Mouse (Mus musculus) erythroblast, embryonic 14.5 days (primary cell): ENCODE results near the gene Tbl1x.
"Not testable (repeated sequence)": the region's sequence is repeated elsewhere in the genome, so short reads cannot be mapped to it uniquely, and the experiment has no call there.

ENCODE experiments used
- GATA1 ChIP-seq: IDR thresholded peaks from 2 replicates; pipeline ENCODE4 v1.6.1; 2012; ENCODE audit warnings: low read length, inconsistent platforms, mixed read lengths
- TAL1 ChIP-seq: IDR thresholded peaks from 3 replicates; pipeline ENCODE4 v1.6.1; 2012; ENCODE audit warnings: low read length, inconsistent platforms, mixed read lengths

DNA sequence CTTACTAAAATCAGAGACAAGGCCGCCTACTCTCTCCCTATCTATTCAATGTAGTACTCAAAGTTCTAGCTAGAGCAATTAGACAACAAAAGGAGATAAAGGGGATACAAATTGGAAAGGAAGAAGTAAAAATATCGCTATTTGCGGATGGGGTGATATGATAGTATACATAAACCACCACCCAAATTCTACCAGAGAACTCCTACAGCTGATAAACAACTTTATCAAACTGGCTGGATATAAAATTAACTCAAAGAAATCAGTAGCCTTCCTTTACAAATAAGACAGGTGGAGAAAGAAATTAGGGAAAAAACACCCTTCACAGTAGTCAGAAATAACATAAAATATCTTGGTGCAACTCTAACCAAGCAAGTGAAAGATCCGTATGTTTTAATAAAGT lies 29.0 kb downstream of the Tbl1x start:
- not testable (repeated sequence) for TF ChIP-seq TAL1, GATA1
